Mouse (Mus musculus) fat pad, adult 2 months (tissue): ENCODE results near the gene Arrdc2.
"Not testable (repeated sequence)": the region's sequence is repeated elsewhere in the genome, so short reads cannot be mapped to it uniquely, and the experiment has no call there.

Experiments
- DNase-seq: peaks from one replicate; pipeline ENCODE4 v3.0.0-alpha.2; 2011; ENCODE audit warnings: low read depth, low spot score; ENCODE audit errors: extremely low read depth

Gene Arrdc2

GRCm38 (mm10) chr8:70841147-70842072 is 1.9 kb upstream of the Arrdc2 start:
- no peak for DNase-seq

- DNase-seq: no peak
Measured at GRCm38 (mm10) chr8:70840590-70840989, 1.1 kb upstream of the Arrdc2 start.

DNA sequence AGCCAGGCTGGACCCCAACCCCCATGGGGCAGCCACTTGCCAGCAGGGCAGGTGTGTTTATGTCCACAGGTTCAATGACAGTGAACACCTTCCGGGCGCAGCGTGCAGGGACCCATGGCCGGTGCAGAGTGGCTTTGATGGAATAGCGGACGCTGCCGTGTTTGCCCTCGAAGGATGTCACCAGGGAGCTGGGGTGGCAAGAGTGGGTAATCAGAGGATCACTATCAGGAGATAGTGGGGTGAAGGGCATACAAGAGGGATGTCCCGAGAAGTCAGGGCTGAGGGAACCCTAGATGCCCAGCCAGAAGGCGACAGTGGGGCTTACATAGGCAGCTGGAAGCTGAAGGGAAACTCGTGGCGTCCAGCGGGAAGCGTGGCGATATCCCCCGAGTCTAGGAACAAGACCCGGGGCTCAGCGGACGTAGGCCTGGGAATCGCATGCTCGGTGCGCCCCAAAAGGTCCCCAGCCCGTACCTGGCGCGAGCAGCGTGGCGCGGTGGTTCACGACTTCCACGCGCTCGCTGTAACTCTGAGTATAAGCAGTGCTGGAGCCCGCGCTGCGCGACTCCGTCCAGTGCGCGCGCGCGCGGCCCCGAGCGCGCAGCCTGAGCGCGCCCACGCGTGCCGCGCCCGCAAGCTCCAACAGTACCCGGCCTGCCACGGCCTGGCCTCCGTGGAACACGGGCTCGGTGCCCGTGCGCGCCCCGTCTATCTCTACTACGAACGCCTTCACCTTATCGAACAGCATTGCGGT is 689 bp downstream of the Arrdc2 start:
- DNase-seq: no peak

- DNase-seq: no peak
Measured at GRCm38 (mm10) chr8:70836666-70837065, 2.9 kb downstream of the Arrdc2 start.

GRCm38 (mm10) chr8:70834071-70834470 is 5.4 kb downstream of the Arrdc2 start:
- DNase-seq: no peak

- DNase-seq: no peak
Measured at GRCm38 (mm10) chr8:70833520-70833919, 6.0 kb downstream of the Arrdc2 start.

DNA sequence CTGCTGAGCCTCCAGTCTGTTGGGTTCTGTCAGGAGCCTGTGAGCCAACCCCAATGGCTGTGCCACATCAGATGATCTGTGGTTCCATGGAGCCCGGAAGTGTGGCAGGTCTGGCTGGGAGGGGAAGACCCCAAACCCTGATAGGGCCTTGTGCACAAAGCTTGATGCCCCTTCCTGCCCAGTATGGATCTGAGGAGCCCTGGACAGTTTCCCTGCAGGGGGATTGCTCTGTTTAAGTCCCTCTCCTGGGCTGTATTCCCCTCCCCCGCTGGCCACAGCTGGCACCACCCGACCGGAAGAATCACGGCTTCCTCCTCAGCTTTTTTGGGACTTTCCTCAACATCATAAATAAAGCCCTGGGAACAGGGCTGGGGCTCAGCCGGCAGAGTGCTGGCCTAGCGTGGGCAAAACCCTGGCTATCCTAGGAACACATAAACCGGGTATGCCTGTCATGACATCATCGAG is 6.5 kb downstream of the Arrdc2 start:
- no peak for DNase-seq

- DNase-seq: no peak
Measured at GRCm38 (mm10) chr8:70832371-70832770, 7.1 kb downstream of the Arrdc2 start.

DNA sequence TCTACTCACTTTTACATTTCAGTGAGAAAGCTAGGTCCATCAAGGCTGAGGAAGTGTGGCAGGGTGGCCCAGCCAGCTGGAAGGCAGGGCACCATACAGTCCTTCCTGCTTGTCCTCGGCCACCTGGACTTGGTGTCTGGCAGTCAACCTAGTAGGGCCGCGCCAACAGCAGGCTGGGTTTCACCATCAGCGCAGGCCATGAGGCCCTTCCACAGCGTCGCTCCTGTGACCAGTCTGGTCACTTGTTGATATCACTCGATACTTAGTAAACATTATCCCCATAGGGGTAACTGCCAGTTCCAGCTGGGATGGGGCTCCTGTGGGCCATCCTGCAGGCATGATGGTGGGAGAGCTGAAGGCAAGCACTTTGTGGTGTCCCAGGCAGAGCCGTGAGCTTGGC is 8.0 kb downstream of the Arrdc2 start:
- DNase-seq: no peak

GRCm38 (mm10) chr8:70827796-70828195 is 11.7 kb downstream of the Arrdc2 start:
- DNase-seq: no peak

DNA sequence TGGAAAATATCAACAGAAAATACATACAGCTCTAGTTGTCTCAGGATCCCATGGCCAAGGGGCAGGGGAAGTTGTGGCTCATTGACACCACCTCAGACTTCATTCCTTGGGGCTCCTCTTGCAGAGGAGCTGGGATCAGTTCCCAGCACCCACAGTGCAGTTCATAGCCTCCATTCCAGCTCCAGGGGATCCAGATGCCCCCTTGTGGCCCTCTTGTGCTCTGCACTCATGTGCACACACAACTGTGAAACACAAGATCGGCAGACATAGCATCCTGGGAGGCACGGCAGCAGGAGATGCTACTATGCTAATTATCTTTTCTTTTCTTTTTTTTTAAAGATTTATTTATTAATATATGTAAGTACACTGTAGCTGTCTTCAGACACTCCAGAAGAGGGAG is 12.5 kb downstream of the Arrdc2 start:
- DNase-seq: no peak

DNA sequence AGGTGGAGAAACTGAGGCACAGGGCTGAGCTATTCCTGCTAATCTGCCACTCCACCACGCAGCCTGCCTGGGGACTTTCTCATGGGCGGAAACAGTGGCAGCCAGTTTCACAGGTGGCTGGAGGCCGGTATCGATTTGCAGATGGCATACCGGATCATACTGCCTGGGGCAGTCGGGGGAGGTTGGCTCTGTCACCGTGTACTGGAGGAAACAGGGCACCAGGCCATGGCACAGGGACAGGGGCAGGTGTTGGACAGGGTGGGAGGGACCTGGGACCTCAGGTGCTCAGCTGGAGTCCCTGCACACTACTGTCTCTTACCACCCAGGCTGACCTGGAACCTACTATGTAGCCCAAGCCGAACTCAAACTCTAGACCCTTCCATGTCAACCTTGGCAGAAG is 13.7 kb downstream of the Arrdc2 start:
- no peak for DNase-seq

- no peak for DNase-seq
Measured at GRCm38 (mm10) chr8:70823802-70824201, 15.7 kb downstream of the Arrdc2 start.

DNA sequence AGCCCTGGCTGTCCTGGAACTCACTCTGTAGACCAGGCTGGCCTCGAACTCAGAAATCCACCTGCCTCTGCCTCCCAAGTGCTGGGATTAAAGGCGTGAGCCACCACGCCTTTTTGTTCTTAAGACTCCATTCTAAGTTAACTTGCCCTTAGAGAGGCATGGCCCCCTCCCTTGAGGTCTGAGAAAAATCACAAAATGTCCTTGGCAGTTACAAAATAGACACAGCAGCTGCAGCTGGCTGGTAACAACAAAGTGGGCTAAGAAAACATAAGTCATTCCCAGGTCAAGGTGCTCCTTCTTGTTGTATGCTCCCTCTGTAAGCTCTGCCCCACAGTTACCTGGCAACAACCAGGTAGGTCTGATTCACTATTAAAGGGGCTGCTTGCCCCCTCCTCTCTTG is 16.9 kb downstream of the Arrdc2 start:
- DNase-seq: not testable (repeated sequence)

- DNase-seq: no peak
Measured at GRCm38 (mm10) chr8:70821992-70822391, 17.5 kb downstream of the Arrdc2 start.

DNA sequence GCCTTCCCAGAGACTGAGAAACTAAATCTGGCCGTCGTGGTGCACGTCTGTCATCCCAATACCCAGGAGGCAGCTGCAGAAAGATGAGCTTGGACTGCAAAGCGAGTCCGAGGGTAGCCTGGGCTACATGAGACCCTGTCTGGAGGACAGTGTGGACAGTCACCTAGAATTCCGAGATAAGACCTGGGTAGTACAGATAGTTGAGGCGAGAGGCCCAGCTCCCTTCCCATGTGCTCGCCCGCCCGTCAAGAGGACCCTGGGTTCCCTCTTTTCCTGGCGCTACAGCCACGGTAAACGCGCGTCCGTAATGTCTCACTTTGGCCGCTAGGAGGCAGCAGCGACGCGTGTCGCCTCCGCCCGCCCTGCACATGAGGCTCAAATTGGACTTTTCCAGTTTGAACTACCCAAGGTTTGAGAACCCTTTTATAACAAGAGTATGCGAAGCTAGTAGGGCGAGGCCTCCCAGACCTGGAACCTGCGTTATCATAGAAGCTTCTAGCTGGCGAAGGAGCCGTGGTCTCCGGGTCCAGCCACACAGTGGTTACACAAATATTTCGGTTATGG is 18.0 kb downstream of the Arrdc2 start:
- no peak for DNase-seq

GRCm38 (mm10) chr8:70820101-70820935 is 19.2 kb downstream of the Arrdc2 start:
- no peak for DNase-seq

- DNase-seq: no peak
Measured at GRCm38 (mm10) chr8:70816679-70817078, 22.8 kb downstream of the Arrdc2 start.

DNA sequence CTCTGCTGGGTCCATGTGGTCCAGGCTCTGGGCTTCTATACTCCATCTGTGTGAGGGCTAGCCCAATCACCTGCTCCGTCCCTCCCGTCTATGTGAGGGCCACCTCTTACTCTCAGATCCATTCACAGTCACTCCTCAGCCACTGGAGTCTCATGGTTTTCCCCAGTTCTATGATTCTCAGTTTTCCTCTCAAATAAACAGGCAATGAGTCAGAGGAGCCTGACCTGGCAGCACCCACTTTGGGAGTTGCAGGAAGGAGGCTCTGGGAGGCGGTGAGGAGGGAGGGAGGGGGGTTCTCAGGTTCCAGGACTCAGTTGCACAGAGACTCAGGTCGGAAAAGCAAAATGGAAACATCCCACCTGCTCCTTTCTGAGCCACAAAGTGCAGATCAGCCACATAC is 26.6 kb downstream of the Arrdc2 start:
- no peak for DNase-seq

GRCm38 (mm10) chr8:70812055-70812454 is 27.5 kb downstream of the Arrdc2 start:
- DNase-seq: no peak
